Mouse (Mus musculus): ENCODE results near the gene Nob1. TPM values are rescaled to one million over a fixed set of nuclear protein-coding genes. Genes with fewer than 3 reads are reported as not detected.

Nob1 gene
- 29.6 and 40.6 TPM in 2 replicates for total RNA-seq (2021)
- long read RNA-seq, transcript Nob1-201 (9 exons, 1,658 nt), result major isoform, 13 of 24 reads
- long read RNA-seq, partial matches to known transcripts, result 9 of 24 reads
- long read RNA-seq, other reads (novel, unspliced or antisense), result 2 of 24 reads

DNA sequence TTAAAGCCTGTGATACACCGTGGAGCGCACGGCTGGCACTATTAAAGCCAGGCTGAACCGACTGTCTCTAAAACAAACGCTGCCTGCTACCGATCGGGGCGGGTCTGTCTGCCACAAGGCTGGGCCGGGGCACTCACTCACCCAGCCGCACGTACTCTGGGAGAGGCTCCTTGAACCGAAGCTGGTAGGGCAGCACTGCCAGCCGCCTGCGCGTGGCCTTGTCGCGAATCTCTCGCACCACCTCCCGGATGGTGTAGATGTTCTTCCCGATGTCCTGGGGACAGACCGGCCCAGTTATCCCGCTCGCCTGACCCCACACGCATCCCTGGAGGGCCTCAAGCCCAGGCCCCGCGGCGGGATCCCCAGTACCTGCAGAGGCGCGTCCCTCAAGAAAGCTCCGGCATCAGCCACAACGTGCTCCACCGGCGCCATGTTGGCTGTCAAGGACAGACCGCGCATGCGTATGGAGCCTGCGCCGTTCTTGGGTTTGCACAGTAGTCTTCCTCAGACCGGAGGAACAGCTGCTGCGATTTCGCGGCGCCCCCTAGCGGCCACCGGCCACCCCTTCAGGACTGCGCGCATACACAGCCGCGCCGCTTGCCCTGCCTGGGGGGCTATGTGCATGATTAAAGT is at the start of gene Nob1:
TSS of gene Nob1 (minus strand) at position 455 of the 633 bp plus-strand sequence.
- peak; percentile 99 for DNase-seq

DNA sequence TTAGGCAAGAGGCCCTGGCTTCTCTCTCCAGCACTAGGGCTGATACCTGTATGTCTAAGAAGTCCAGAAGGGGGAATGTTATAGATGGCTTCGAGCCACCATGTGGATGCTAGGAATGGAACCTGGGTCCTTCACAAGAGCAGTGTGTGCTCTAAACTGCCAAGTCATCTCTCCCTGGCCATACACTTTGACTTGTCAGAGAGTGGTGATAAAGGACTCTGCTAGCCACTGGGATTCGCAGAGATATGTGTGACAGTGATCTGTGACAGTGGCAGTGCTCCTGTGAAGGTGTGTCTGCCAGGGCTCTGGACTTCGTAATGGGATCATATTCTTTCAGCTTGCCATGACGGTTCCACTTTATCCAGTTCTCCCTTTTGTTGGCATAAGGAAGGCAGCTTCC is 48.5 kb upstream of the Nob1 start:
- no peak for DNase-seq

- DNase-seq, result no peak
Observed at GRCm38 (mm10) chr8:107472403-107473100, 47.7 kb upstream of the Nob1 start.

DNA sequence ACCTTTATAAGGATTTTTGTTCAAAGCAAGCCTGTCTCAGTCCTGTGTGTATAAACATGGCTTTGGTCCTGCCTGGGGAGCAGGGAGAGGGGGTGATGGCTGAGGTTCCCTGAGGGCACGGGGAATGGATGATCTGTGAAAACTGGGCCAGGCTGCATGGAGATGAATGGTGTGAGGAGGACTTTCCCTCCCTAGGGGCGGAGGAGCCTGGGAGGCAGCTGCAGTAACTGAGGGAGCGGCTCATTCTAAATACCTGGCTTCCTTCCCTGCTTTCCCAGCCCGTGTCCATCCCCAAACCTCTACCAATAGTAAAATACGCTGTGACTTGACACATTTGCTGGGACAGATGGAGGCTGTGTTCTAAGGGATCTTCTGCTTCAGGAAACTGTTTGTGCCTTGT is 45.5 kb upstream of the Nob1 start:
- no peak for DNase-seq

DNA sequence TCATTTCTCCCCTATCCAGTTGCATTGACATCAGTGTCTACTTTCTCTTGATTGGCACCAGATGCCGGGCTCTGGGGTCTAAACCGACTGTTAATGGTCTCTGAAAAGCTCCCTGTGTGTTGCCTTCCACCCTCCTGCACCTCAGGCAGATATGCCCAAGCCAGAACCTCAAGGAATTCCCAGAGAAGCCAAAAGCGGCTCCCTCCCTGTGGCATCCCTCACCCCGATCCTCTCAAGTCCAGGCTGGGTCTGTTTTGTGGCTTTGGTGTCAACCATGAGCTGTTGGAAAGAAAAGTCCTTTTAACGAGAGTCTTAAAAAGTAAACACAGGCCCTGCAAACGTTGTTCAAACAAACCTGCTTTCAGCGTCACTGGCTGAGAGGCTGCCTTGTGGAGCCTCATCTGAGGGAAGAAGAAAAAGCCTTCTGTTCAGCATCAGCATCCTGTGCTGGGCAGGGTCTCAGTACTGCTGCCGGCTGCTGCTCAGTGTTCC is 44.0 kb upstream of the Nob1 start:
- DNase-seq, result no peak

- no peak for DNase-seq
Observed at GRCm38 (mm10) chr8:107466642-107467041, 41.8 kb upstream of the Nob1 start.

GRCm38 (mm10) chr8:107465332-107465990 is 40.6 kb upstream of the Nob1 start:
- no peak for DNase-seq

DNA sequence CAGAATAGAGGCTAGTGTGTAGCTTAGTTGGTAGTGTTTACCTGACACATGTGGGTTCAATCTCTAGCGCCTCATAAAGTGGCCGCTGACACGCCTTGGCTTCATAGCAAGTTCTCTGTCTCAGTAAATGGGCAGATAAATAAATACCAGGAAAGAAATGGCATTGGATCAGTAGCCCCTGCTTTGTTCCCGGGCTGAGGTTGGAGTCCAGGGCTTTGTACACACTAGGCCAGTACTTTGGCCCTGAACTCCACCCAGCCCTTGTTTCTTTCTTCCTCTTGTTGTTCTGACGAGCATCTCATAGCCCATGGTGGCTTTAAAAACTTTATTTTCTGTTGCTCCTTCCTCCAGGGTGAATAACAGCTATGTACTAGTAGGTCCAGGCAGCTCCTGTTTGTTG is 37.6 kb upstream of the Nob1 start:
- DNase-seq, result no peak

DNA sequence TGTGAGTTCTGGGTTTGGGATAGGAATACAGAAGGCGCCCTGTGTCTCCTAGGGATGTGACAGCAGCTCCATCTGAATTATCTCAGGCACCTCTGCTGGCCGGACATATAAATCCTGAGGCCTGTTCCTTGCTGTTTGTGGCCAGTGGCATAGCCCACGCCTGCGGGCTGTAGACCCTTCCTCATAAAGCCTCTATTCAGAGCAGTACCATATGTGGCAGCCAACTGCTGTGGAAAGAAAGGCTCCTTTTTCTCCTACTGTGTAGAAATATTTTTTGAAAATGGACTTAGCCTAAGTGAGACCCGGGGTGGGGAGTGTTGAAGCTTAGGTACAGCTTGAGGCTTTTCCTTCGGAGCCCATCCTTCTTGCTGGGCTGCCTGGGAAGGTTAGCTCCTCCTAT is 33.4 kb upstream of the Nob1 start:
- DNase-seq, result no peak

GRCm38 (mm10) chr8:107457725-107458124 is 32.9 kb upstream of the Nob1 start:
- no peak for DNase-seq

DNA sequence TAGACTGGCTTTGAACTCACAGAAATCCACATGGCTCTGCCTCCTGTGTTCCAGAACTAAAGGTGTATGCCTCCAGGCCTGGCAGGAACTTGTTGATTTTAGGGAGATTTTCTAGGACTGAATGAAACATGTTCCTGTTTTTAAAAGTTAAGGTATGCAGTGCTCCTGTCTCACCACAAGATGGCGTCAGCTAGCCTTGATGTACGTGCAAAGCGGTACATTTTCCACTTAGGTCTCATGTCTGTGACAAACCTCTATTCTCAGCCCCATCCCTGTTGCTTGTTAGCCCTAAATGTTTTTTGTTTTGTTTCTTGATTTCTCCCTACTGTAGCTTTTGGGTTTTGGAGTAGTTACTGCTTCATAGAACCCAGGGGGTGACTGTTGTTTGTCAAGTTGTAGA is 30.4 kb upstream of the Nob1 start:
- DNase-seq, result peak; percentile 15

DNA sequence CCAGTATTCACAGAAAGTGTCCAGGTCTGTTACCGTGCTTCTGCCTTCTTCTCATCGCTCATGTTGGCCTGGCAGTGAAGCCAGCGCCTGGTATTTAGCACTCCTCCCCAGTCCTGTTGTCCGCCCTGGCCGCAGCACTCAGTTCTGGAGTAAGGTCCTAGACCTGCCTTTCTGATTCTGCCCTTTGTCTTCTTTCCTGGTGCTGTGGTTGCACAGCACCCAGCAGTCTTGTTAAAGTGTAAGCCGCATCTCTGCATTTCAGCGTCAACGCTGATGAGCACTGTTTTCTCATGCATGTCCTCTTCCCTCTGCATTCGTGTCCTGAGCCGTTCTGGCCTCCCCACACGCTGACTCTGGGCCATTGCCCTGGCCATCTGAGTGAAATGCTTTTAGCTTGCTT is 28.5 kb upstream of the Nob1 start:
- no peak for DNase-seq

- no peak for DNase-seq
Observed at GRCm38 (mm10) chr8:107451414-107452066, 26.7 kb upstream of the Nob1 start.

DNA sequence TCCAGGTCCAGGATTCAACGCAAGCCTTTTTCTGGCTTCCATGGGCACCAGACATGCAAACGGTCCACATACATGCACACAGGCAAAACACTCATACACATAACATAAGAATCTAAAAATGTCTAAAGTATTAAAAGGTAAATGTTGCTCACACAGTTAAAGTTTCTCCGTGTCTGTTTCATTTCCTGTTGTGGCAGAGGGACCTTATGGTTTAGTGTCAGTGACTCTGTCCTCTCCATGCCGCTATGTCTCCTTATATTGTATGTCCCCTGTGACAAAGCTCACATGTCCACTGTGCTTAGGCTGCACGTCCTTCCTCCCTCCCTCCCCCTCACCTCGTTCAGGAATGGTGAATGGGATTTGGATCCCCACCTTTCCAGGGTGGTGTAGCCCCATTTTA is 24.8 kb upstream of the Nob1 start:
- no peak for DNase-seq

DNA sequence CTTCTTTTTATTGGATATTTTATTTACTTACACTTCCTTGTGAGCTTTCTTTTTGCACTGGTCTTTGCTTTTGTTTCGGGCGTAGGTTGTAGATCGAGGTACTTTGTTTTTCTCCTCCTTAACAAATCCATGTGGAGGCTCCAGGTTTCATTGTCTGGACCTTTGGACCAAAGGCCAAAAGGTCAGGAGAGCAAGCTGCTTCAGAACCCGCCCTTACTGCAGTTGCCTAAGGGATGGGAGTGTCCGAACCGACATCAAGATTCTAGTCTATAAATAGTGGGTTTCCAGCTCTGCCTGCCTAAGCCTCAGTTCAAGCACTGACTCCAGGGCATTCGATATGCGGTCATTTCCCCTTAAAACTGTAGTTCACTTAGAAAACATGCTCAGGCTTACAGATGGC is 24.3 kb upstream of the Nob1 start:
- no peak for DNase-seq

GRCm38 (mm10) chr8:107448382-107448889 is 23.6 kb upstream of the Nob1 start:
- no peak for DNase-seq

GRCm38 (mm10) chr8:107447713-107448112 is 22.9 kb upstream of the Nob1 start:
- no peak for DNase-seq

- DNase-seq, result no peak
Observed at GRCm38 (mm10) chr8:107444626-107445025, 19.8 kb upstream of the Nob1 start.

DNA sequence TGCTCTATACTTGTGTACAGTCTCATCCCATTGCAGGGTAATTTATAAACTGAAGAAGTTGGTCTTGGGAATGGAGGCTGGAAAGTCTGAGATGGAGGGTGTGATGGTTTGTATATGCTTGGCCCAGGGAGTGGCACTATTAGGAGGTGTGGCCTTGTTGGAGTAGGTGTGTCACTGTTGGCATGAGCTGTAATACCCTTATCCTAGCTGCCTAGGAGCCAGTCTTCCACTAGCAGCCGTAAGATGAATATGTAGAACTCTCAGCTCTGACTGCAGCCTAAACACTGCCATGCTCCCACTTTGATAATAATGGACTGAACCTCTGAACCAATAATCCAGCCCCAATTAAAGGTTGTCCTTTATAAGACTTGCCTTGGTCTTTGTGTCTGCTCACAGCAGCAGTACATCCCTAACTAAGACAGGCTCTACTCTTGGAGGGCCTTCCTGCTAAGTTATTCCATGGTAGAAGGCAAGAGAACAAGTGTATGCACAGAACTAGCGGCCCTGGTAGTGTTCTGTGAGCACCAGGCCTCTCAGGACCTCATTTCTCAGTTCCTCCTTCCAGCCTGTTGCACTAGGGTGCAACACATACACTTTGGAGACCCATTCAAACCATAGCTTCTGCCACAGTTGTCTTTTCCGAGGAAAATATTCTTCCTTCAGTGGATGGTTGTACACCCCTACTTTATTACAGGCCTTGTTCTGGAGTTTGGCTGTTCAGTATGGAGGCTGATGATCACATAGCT is 15.2 kb upstream of the Nob1 start:
- DNase-seq, result no peak

DNA sequence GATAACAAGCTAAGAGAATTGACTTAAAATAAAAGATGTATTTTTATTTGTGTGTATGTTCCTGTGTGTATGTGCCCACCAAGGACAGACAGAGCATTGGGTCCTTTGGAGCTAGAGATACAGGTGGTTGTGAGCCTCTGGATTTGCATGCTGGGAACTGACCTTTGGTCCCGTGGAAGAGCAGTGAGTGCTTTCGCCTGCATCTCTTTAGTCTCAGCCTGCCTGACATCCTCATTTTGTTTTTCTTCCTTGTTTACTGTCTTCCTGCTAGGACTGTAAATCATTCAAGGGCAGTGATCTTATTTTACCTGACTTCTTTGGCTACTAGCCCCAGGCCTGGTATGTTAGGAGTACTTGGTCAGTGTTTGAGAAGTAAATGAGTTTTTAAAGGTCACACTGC is 12.9 kb upstream of the Nob1 start:
- DNase-seq, result no peak

DNA sequence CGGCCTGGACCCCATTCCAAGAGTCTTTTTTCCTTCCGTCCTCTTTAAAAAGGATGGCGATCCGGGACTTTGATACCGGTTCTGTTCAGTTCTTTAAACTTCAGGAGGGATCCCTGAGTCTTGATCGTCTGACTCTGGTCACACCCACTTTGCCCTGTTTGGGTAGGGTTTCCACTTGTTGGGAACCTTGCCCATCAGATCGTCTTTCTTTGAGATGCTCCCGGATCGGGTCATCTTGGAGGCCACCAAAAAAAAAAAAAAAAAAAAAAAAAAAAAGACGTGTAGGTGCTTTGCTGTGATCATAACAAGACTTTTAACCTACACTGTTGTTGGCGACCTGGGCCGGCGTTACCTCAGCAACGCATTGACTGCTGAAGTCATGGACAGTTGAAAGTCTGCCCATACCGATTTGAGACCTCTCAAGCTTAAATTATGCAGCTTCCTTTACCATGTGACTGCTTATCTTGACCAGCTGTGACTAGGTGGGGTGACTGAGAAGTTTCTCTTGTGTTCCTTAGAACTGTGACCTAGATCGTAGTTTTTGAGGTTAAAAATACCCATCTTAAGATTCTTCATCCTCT is 12.1 kb upstream of the Nob1 start:
- no peak for DNase-seq

All from adrenal gland, postnatal 25 days (tissue).